Mouse (Mus musculus) liver, embryonic 14.5 days (tissue): ENCODE results near the gene Atoh7. TPM values are rescaled to one million over a fixed set of nuclear protein-coding genes. Genes with fewer than 3 reads are reported as not detected.

ENCODE experiments used
- ATAC-seq: fragments of 200-750 bp; cut with Nextera tagmentation; 2 replicates; pipeline ENCODE4 v1.8.0; 2017; ENCODE audit warnings: moderate number of reproducible peaks, mild to moderate bottlenecking, moderate library complexity; ENCODE audit not compliant: insufficient read depth
- DNase-seq, 3 experiments: peaks; one replicate each; pipeline ENCODE4 v3.0.0-alpha.2; 2012 to 2013; ENCODE audit warnings: low read depth in 3 of 3, low spot score in 3 of 3
- H3K27ac ChIP-seq: fragments of 300-500 bp; sonication (generic); 2 replicates; pipeline ENCODE4 v1.5.1; 2014; ENCODE audit warnings: moderate library complexity, mild to moderate bottlenecking, control low read depth, inconsistent platforms
- H3K27me3 ChIP-seq: fragments of 300-500 bp; sonication (generic); 2 replicates; pipeline ENCODE4 v1.6.1; 2014; ENCODE audit warnings: mild to moderate bottlenecking, low read length, moderate library complexity; ENCODE audit not compliant: control insufficient read depth, insufficient read depth
- H3K36me3 ChIP-seq: fragments of 300-500 bp; sonication (generic); replicated peaks from 2 replicates; pipeline ENCODE4 v1.6.1; 2014; ENCODE audit warnings: low read depth; ENCODE audit not compliant: control insufficient read depth, insufficient read depth
- H3K4me1 ChIP-seq, 2 experiments: fragments of 200-500 bp in 1 of 2; fragments of 300-500 bp in 1 of 2; sonication (generic) in 1 of 2; replicated peaks; 2 replicates each; pipeline ENCODE4 v1.6.1; 2012 to 2014; ENCODE audit warnings: antibody characterized with exemption in 1 of 2, inconsistent platforms in 1 of 2, low read length in 1 of 2; ENCODE audit not compliant: control insufficient read depth in 2 of 2, insufficient read depth in 2 of 2
- H3K4me2 ChIP-seq: fragments of 300-500 bp; sonication (generic); 2 replicates; pipeline ENCODE4 v1.6.1; 2014; ENCODE audit warnings: low read depth, mild to moderate bottlenecking, control low read depth, moderate library complexity
- H3K4me3 ChIP-seq, 2 experiments: fragments of 200-500 bp in 1 of 2; fragments of 300-500 bp in 1 of 2; sonication (generic) in 1 of 2; 2 replicates each; pipeline ENCODE4 v1.5.1; 2012 to 2014; ENCODE audit warnings: low read depth in 2 of 2, low read length in 2 of 2, mild to moderate bottlenecking in 2 of 2, control low read depth in 1 of 2, inconsistent platforms in 1 of 2, moderate library complexity in 1 of 2; ENCODE audit not compliant: insufficient read depth in 1 of 2
- H3K9ac ChIP-seq: fragments of 300-500 bp; sonication (generic); replicated peaks from 2 replicates; pipeline ENCODE4 v1.6.1; 2014; ENCODE audit warnings: mild to moderate bottlenecking, control low read depth, moderate library complexity
- H3K9me3 ChIP-seq: fragments of 300-500 bp; sonication (generic); 2 replicates; pipeline ENCODE4 v1.6.1; 2016; ENCODE audit warnings: low read length, mixed read lengths; ENCODE audit not compliant: control insufficient read depth
- CTCF ChIP-seq: IDR thresholded peaks from 2 replicates; pipeline ENCODE4 v1.5.1; 2016; ENCODE audit warnings: antibody characterized with exemption, low read depth, control low read depth
- EP300 ChIP-seq: IDR thresholded peaks from 2 replicates; pipeline ENCODE4 v1.6.1; 2016; ENCODE audit warnings: antibody characterized with exemption, low read depth
- WGBS: fragments of 180-500 bp; shearing (Covaris S2); extraction: QIAGEN DNeasy Blood & Tissue Kit; methylation state at CpG from one replicate; pipeline ENCODE4 v1.1.7; 2014; ENCODE audit not compliant: insufficient replicate concordance; 5-methylcytosine and 5-hydroxymethylcytosine counted together
- polyA plus RNA-seq, 2 experiments: library from polyadenylated mRNA; depleted of rRNA in 1 of 2; stranded (reverse) in 1 of 2; unstranded in 1 of 2; fragments of >200 nt; fragmentation: Nextera tagmentation in 1 of 2; extraction: Ambion mirVana in 1 of 2; gene quantifications; 2 replicates each; pipeline versions ENCODE4 v1.2.1 to v1.2.3; 2012 to 2014

Gene Atoh7
- polyA plus RNA-seq, 2 experiments = 0.02 TPM; not detected in 1

- H3K4me2 ChIP-seq = no peak overlapping the region
- H3K4me3 ChIP-seq = no peak overlapping the region
- no peak overlapping the region for H3K27ac ChIP-seq
- H3K9me3 ChIP-seq = no peaks in the 10 kb centered on the region
- DNase-seq (no peak), ATAC-seq (no peak)
- H3K9ac ChIP-seq = no peak overlapping the region
- H3K36me3 ChIP-seq = no peaks in the 10 kb centered on the region
- no peaks in the 10 kb centered on the region for H3K27me3 ChIP-seq
- no peaks in the 10 kb centered on the region for H3K4me1 ChIP-seq
- 58% methylated on average over 2 of the region's 2 CpGs for WGBS
- TF ChIP-seq EP300 (no peak), CTCF (peak; percentile 47)
Observed at GRCm38 (mm10) chr10:63054586-63054985, 44.9 kb upstream of the Atoh7 start.

GRCm38 (mm10) chr10:63056966-63057750 lies 42.3 kb upstream of the Atoh7 start:
- H3K4me3 ChIP-seq = no peak overlapping the region
- H3K4me2 ChIP-seq = no peak overlapping the region
- 0 out of 4 replicates have a peak, but pooled peaks cover 0 to 2% of the 10 kb centered on the region in 2 experiments for H3K4me1 ChIP-seq
- H3K27me3 ChIP-seq = no peaks in the 10 kb centered on the region
- no peaks in the 10 kb centered on the region for H3K36me3 ChIP-seq
- H3K27ac ChIP-seq = no peak overlapping the region
- WGBS = 38% methylated on average over 24 of the region's 24 CpGs
- ATAC-seq (no peak), DNase-seq (no peak)
- H3K9me3 ChIP-seq = no peaks in the 10 kb centered on the region
- no peak overlapping the region for H3K9ac ChIP-seq
- no peak for TF ChIP-seq EP300
- TF ChIP-seq CTCF = no peak

GRCm38 (mm10) chr10:63059862-63060261 lies 39.6 kb upstream of the Atoh7 start, which contains the start of gene Pbld1:
Gene Pbld1 (plus strand): TSS chr10:63060162.
- DNase-seq (no peak), ATAC-seq (no peak)
- H3K9me3 ChIP-seq = no peaks in the 10 kb centered on the region
- TF ChIP-seq CTCF (no peak), EP300 (no peak)
- no peaks in the 10 kb centered on the region for H3K27me3 ChIP-seq
- H3K27ac ChIP-seq = no peak within 1 kb of the TSS
- H3K4me2 ChIP-seq = no peak within 1 kb of the TSS
- H3K4me1 ChIP-seq = 0 out of 4 replicates have a peak, but pooled peaks cover 0 to 2% of the 10 kb centered on the region in 2 experiments
- H3K36me3 ChIP-seq = no peaks in the 10 kb centered on the region
- 51% methylated on average over 2 of the region's 2 CpGs for WGBS
- no peak within 1 kb of the TSS for H3K4me3 ChIP-seq
- H3K9ac ChIP-seq = no peak within 1 kb of the TSS

GRCm38 (mm10) chr10:63060406-63060805 lies 39.0 kb upstream of the Atoh7 start:
- DNase-seq (peak in 1 of 3 experiments; percentile 11), ATAC-seq (peak; percentile 21; the same call in 1 of the 2 replicates)
- 61% methylated on average over 11 of the region's 11 CpGs for WGBS
- H3K36me3 ChIP-seq = no peaks in the 10 kb centered on the region
- no peaks in the 10 kb centered on the region for H3K9me3 ChIP-seq
- no peak overlapping the region for H3K4me2 ChIP-seq
- H3K9ac ChIP-seq = no peak overlapping the region
- TF ChIP-seq CTCF (no peak), EP300 (no peak)
- H3K4me1 ChIP-seq = 0 out of 4 replicates have a peak, but pooled peaks cover 0 to 2% of the 10 kb centered on the region in 2 experiments
- no peak overlapping the region for H3K27ac ChIP-seq
- no peak overlapping the region for H3K4me3 ChIP-seq
- H3K27me3 ChIP-seq = no peaks in the 10 kb centered on the region

- DNase-seq = no peak
- H3K4me2 ChIP-seq = no peak overlapping the region; the same call in 1 of the 2 replicates
- no peaks in the 10 kb centered on the region for H3K9me3 ChIP-seq
- H3K27me3 ChIP-seq = no peaks in the 10 kb centered on the region
- H3K36me3 ChIP-seq = no peaks in the 10 kb centered on the region
- ATAC-seq = no peak
- no peak overlapping the region; a peak in 1 of 4 replicates for H3K4me3 ChIP-seq
- no peak overlapping the region for H3K27ac ChIP-seq
- WGBS = 62% methylated on average over 12 of the region's 12 CpGs
- no peak overlapping the region for H3K9ac ChIP-seq
- TF ChIP-seq CTCF (no peak), EP300 (no peak)
- H3K4me1 ChIP-seq = 0 out of 4 replicates have a peak, but pooled peaks cover 0 to 2% of the 10 kb centered on the region in 2 experiments
Observed at GRCm38 (mm10) chr10:63061266-63061665, 38.2 kb upstream of the Atoh7 start.
